Mouse (Mus musculus) forebrain, postnatal 0 days (tissue): ENCODE results near the gene Rbms3. TPM values are rescaled to one million over a fixed set of nuclear protein-coding genes. Genes with fewer than 3 reads are reported as not detected.

Source experiments
- ATAC-seq: fragments of 200-750 bp; cut with Nextera tagmentation; 2 replicates; pipeline ENCODE4 v1.8.0; 2017; ENCODE audit warnings: mild to moderate bottlenecking, moderate library complexity
- DNase-seq: peaks from one replicate; pipeline ENCODE4 v3.0.0-alpha.2; 2015
- H3K27ac ChIP-seq: fragments of 300-500 bp; sonication (generic); 2 replicates; pipeline ENCODE4 v1.5.1; 2014; ENCODE audit warnings: low read depth, mild to moderate bottlenecking, antibody characterized with exemption, low read length, moderate library complexity, mixed read lengths
- H3K27me3 ChIP-seq: fragments of 300-500 bp; sonication (generic); 2 replicates; pipeline ENCODE4 v1.6.1; 2014; ENCODE audit warnings: mild to moderate bottlenecking, low read length, mixed read lengths; ENCODE audit not compliant: insufficient read depth
- H3K36me3 ChIP-seq: fragments of 300-500 bp; sonication (generic); 2 replicates; pipeline ENCODE4 v1.6.1; 2014; ENCODE audit warnings: mild to moderate bottlenecking, moderate library complexity; ENCODE audit not compliant: insufficient read depth
- H3K4me1 ChIP-seq: fragments of 300-500 bp; sonication (generic); 2 replicates; pipeline ENCODE4 v1.6.1; 2014; ENCODE audit warnings: antibody characterized with exemption; ENCODE audit not compliant: insufficient read depth
- H3K4me2 ChIP-seq: fragments of 300-500 bp; sonication (generic); 2 replicates; pipeline ENCODE4 v1.6.1; 2014; ENCODE audit warnings: low read depth, mild to moderate bottlenecking, moderate library complexity
- H3K4me3 ChIP-seq: fragments of 300-500 bp; sonication (generic); 2 replicates; pipeline ENCODE4 v1.5.1; 2014; ENCODE audit warnings: low read depth, low read length, mixed read lengths
- H3K9ac ChIP-seq: fragments of 300-500 bp; sonication (generic); 2 replicates; pipeline ENCODE4 v1.6.1; 2014; ENCODE audit warnings: mild to moderate bottlenecking
- H3K9me3 ChIP-seq: fragments of 300-500 bp; sonication (generic); 2 replicates; pipeline ENCODE4 v1.6.1; 2016; ENCODE audit warnings: low read length
- CTCF ChIP-seq: sonication (generic); IDR thresholded peaks from 2 replicates; pipeline ENCODE4 v1.5.1; 2016; ENCODE audit warnings: antibody characterized with exemption, control low read depth, low read depth
- WGBS: fragments of 180-500 bp; shearing (Covaris S2); extraction: QIAGEN DNeasy Blood & Tissue Kit; methylation state at CpG from one replicate; pipeline ENCODE4 v1.1.7; 2014; 5-methylcytosine and 5-hydroxymethylcytosine counted together
- polyA plus RNA-seq: library from polyadenylated mRNA; unstranded; fragments of >200 nt; fragmentation: Nextera tagmentation; extraction: Ambion mirVana; gene quantifications from 2 replicates; pipeline ENCODE4 v1.2.1, GENCODE M21; 2015
- total RNA-seq: library from RNA; depleted of rRNA; stranded (reverse); fragments of >200 nt; gene quantifications from 2 replicates; pipeline ENCODE4 v1.2.3, GENCODE M21; 2014

Gene Rbms3
- total and polyA plus RNA-seq, 2 experiments from 2014 or later: 29.9 to 38.8 TPM

- no peak for DNase-seq
- no peaks in the 10 kb centered on the region for H3K36me3 ChIP-seq
- H3K4me2 ChIP-seq: no peak overlapping the region
- no peaks in the 10 kb centered on the region; the same call in 1 of the 2 replicates for H3K4me1 ChIP-seq
- H3K9ac ChIP-seq: no peak overlapping the region
- H3K27me3 ChIP-seq: no peaks in the 10 kb centered on the region
- H3K9me3 ChIP-seq: no peaks in the 10 kb centered on the region
- WGBS: 24% methylated on average over 2 of the region's 2 CpGs
- TF ChIP-seq CTCF: no peak
- ATAC-seq: no peak
- no peak overlapping the region for H3K4me3 ChIP-seq
- H3K27ac ChIP-seq: no peak overlapping the region
Observed at GRCm38 (mm10) chr9:116905646-116906045, 724.1 kb downstream of the Rbms3 start.

GRCm38 (mm10) chr9:116903304-116903993 lies 726.3 kb downstream of the Rbms3 start:
- H3K9ac ChIP-seq: no peak overlapping the region
- H3K36me3 ChIP-seq: no peaks in the 10 kb centered on the region
- TF ChIP-seq CTCF: no peak
- DNase-seq: no peak
- H3K9me3 ChIP-seq: no peaks in the 10 kb centered on the region
- H3K4me2 ChIP-seq: no peak overlapping the region
- no peaks in the 10 kb centered on the region; the same call in 1 of the 2 replicates for H3K4me1 ChIP-seq
- H3K27ac ChIP-seq: no peak overlapping the region
- 53% methylated on average over 11 of the region's 11 CpGs for WGBS
- no peaks in the 10 kb centered on the region for H3K27me3 ChIP-seq
- H3K4me3 ChIP-seq: no peak overlapping the region
- no peak for ATAC-seq

GRCm38 (mm10) chr9:116899403-116899802 lies 730.3 kb downstream of the Rbms3 start:
- TF ChIP-seq CTCF: no peak

GRCm38 (mm10) chr9:116886973-116887680 lies 742.6 kb downstream of the Rbms3 start:
- no peak for ATAC-seq
- no peaks in the 10 kb centered on the region for H3K9me3 ChIP-seq
- no peaks in the 10 kb centered on the region for H3K4me1 ChIP-seq

More at GRCm38 (mm10) chr9:116899403-116899802, 730.3 kb downstream of the Rbms3 start:
- 77% methylated on average over 15 of the region's 15 CpGs for WGBS
- no peaks in the 10 kb centered on the region for H3K27me3 ChIP-seq
- H3K27ac ChIP-seq: no peak overlapping the region
- H3K9ac ChIP-seq: no peak overlapping the region
- no peak for ATAC-seq
- DNase-seq: no peak
- no peaks in the 10 kb centered on the region; the same call in 1 of the 2 replicates for H3K4me1 ChIP-seq
- H3K4me2 ChIP-seq: no peak overlapping the region
- no peaks in the 10 kb centered on the region for H3K9me3 ChIP-seq
- no peak overlapping the region for H3K4me3 ChIP-seq
- no peaks in the 10 kb centered on the region for H3K36me3 ChIP-seq

GRCm38 (mm10) chr9:116885617-116886016 lies 744.1 kb downstream of the Rbms3 start:
- Histone ChIP-seq H3K4me3 (no peak overlapping the region), H3K9ac (no peak overlapping the region), H3K9me3 (no peaks in the 10 kb centered on the region), H3K36me3 (no peaks in the 10 kb centered on the region), H3K27ac (no peak overlapping the region), H3K27me3 (no peaks in the 10 kb centered on the region), H3K4me2 (no peak overlapping the region), H3K4me1 (no peaks in the 10 kb centered on the region)
- ATAC-seq: no peak
- WGBS: 59% methylated on average over 5 of the region's 5 CpGs
- no peak for TF ChIP-seq CTCF
- no peak for DNase-seq

More at GRCm38 (mm10) chr9:116886973-116887680, 742.6 kb downstream of the Rbms3 start:
- no peak overlapping the region for H3K9ac ChIP-seq
- H3K4me2 ChIP-seq: no peak overlapping the region
- WGBS: 86% methylated on average over 9 of the region's 9 CpGs
- H3K27ac ChIP-seq: no peak overlapping the region
- H3K4me3 ChIP-seq: no peak overlapping the region
- TF ChIP-seq CTCF: no peak
- no peaks in the 10 kb centered on the region for H3K36me3 ChIP-seq
- no peaks in the 10 kb centered on the region for H3K27me3 ChIP-seq
- no peak for DNase-seq

GRCm38 (mm10) chr9:116880503-116880902 lies 749.2 kb downstream of the Rbms3 start:
- H3K27me3 ChIP-seq: no peaks in the 10 kb centered on the region

More at GRCm38 (mm10) chr9:116880503-116880902, 749.2 kb downstream of the Rbms3 start:
- ATAC-seq (no peak), DNase-seq (no peak)
- no peak for TF ChIP-seq CTCF
- no peaks in the 10 kb centered on the region for H3K4me1 ChIP-seq
- no peak overlapping the region for H3K4me3 ChIP-seq
- no peaks in the 10 kb centered on the region for H3K9me3 ChIP-seq
- no peak overlapping the region for H3K4me2 ChIP-seq
- H3K27ac ChIP-seq: no peak overlapping the region
- no peak overlapping the region for H3K9ac ChIP-seq
- 78% methylated on average over 4 of the region's 4 CpGs for WGBS
- H3K36me3 ChIP-seq: no peaks in the 10 kb centered on the region
